Mouse (Mus musculus) gastrocnemius, adult 2 months (tissue): ENCODE results near the gene Zfp663. TPM values are rescaled to one million over a fixed set of nuclear protein-coding genes. Genes with fewer than 3 reads are reported as not detected.

Source experiments
- DNase-seq: peaks from one replicate; pipeline ENCODE4 v3.0.0; 2022
- H3K27ac ChIP-seq: fragments of 200-600 bp; 2 replicates; pipeline ENCODE4 v1.8.1; 2022; ENCODE audit warnings: mild to moderate bottlenecking
- H3K4me3 ChIP-seq: fragments of 200-600 bp; 2 replicates; pipeline ENCODE4 v1.8.1; 2022; ENCODE audit warnings: mild to moderate bottlenecking, moderate library complexity
- CTCF ChIP-seq: fragments of 200-600 bp; IDR thresholded peaks from 2 replicates; pipeline ENCODE4 v1.8.1; 2022; ENCODE audit warnings: antibody characterized with exemption, mild to moderate bottlenecking, moderate library complexity
- intact Hi-C: fragments of 180-260 bp; cut with DNase I; formaldehyde crosslinking; loops from one replicate; pipeline ENCODE4 v1.15.1; 2025
- total RNA-seq, 2 experiments: library from RNA; stranded (reverse); gene quantifications; 2 replicates each; pipeline ENCODE4 v1.2.3; 2021

Gene Zfp663
- total RNA-seq, 2 experiments from 2014 or later = not detected

GRCm38 (mm10) chr2:165323928-165324327, 44.6 kb downstream of the Zfp663 start:
- intact Hi-C loops = no loop called here
- Histone ChIP-seq H3K27ac (peak overlapping the region; percentile 72), H3K4me3 (peak overlapping the region; percentile 92; the same call in 1 of the 2 replicates)
- no peak for TF ChIP-seq CTCF
- DNase-seq = no peak

- no peak for TF ChIP-seq CTCF
- DNase-seq = no peak
- intact Hi-C loops = no loop called here
- peak overlapping the region; percentile 72 for H3K27ac ChIP-seq
- peak overlapping the region; percentile 92; the same call in 1 of the 2 replicates for H3K4me3 ChIP-seq
Observed at GRCm38 (mm10) chr2:165323484-165323883, 45.0 kb downstream of the Zfp663 start.

- TF ChIP-seq CTCF = no peak
- intact Hi-C loops = no loop called here
Observed at GRCm38 (mm10) chr2:165321981-165322735, 46.4 kb downstream of the Zfp663 start.

GRCm38 (mm10) chr2:165321381-165321888, 47.1 kb downstream of the Zfp663 start:
- intact Hi-C loops = no loop called here
- DNase-seq = peak; percentile 70
- peak; percentile 14; the same call in 1 of the 2 replicates for TF ChIP-seq CTCF
- peak overlapping the region; percentile 83 for H3K27ac ChIP-seq
- H3K4me3 ChIP-seq = peak overlapping the region; percentile 53

More at GRCm38 (mm10) chr2:165321981-165322735, 46.4 kb downstream of the Zfp663 start:
- no peak for DNase-seq
- Histone ChIP-seq H3K27ac (peak overlapping the region; percentile 83), H3K4me3 (peak overlapping the region; percentile 53)

DNA sequence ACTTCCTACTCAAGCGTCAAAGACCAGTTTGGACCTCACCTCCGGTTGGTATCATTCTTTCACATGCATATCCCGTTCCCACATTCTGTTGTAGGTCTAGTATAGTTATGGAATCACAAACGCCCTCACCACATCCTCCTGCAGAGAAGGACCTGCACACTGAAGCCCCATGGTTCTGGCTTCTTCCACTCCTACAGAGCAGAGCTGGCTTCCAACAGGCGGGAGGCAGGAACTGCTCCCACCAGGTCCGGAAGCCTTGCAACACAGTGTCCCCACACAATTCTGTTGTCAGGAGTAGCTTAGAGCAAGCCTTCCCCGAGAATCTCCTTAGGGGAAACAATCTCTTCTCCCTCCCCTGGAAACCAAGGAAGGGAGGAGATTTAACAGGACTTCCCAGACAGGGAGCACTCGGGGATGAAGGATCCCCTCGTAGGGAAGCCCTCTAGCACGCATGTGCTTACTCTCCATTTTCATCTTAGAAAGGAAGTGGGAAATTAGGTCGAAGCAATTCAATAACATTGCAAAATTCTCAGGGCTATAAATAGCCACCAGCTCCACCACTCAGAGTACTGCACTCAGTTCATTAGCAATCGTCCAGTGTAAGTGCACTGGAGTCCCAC, 47.9 kb downstream of the Zfp663 start:
- Histone ChIP-seq H3K4me3 (peak overlapping the region; percentile 53), H3K27ac (peak overlapping the region; percentile 83)
- peak; percentile 52 for DNase-seq
- intact Hi-C loops = no loop called here
- TF ChIP-seq CTCF = no peak

GRCm38 (mm10) chr2:165319503-165319902, 49.0 kb downstream of the Zfp663 start:
- Histone ChIP-seq H3K4me3 (no peak overlapping the region), H3K27ac (peak overlapping the region; percentile 83)
- DNase-seq = no peak
- intact Hi-C loops = no loop called here
- TF ChIP-seq CTCF = no peak

DNA sequence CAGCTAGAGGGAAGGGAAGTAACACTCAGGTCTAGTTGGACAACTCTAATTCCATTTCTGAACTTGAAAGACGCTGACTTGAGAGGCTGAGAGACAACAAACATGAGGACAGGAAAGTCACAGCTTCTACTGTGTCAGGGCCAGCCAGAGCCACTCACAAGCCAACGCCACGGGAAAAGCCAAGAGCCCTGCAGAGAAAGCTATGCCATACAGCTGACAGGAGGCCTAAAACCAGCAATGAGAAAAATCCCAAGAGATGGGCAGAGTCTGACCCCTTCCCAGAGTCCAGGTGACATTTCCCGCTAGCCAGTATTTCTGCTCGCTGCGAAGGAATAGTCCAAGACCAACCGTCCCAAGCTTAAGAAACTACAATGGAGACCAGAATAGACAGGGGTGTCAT, 49.6 kb downstream of the Zfp663 start:
- peak; percentile 41 for DNase-seq
- intact Hi-C loops = no loop called here
- Histone ChIP-seq H3K4me3 (no peak overlapping the region), H3K27ac (peak overlapping the region; percentile 83)
- TF ChIP-seq CTCF = no peak

DNA sequence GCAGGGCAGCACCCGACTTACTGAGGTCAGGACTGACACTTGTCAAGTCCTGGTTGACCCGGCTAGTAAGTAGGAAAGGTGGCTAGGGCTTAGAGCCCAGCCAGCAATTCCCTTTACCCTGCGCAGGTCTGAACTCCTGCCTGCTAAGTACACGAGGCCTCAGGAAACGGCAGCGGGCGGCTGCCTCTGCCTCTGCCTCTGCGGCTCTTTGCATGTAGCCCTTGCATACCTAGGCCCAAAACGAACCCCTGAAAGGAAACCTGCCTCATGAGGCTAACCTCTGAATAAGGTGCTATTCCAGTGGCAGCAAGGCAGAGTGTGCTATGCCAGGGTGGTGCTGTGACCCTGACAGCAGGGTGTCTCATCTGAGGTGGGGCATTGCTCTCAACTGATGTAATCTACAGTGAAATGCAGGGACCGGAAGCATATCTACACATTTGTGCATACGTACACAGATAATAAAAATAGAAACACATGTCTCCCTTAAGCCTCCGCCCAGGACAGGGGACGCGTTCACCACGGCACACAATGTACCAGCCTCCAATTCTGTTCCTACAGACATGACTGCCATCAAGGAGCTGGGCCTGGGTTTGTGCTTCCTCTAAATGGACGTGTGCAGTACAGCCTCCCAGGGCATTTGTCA, 50.8 kb downstream of the Zfp663 start:
- no peak for DNase-seq
- H3K4me3 ChIP-seq = no peak overlapping the region
- intact Hi-C loops = no loop called here
- TF ChIP-seq CTCF = no peak
- H3K27ac ChIP-seq = peak overlapping the region; percentile 83

- no peak for TF ChIP-seq CTCF
- peak overlapping the region; percentile 83; the same call in 1 of the 2 replicates for H3K27ac ChIP-seq
- intact Hi-C loops = no loop called here
- H3K4me3 ChIP-seq = no peak overlapping the region
- DNase-seq = peak; percentile 52
Observed at GRCm38 (mm10) chr2:165316837-165317473, 51.6 kb downstream of the Zfp663 start.

DNA sequence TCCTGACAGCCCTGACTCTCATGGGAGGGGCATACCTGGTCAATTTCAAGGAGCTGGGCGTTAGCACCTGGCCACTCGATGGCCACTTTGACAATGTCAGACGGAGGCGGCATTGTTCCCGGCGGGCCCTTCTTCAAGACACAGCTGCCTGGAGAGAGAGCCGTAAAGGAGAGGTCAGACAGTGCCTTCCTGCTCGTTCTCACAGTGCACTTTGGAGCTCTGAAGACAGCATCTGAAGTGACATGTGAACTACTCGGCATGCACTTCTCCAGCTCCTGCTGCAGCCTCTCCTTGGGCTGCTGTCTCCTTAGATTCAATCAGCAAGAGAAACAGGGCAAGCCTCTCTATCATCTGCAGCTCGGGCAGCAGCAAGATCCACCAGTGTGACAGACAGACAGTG, 52.3 kb downstream of the Zfp663 start:
- no peak for DNase-seq
- H3K4me3 ChIP-seq = no peak overlapping the region
- TF ChIP-seq CTCF = no peak
- intact Hi-C loops = no loop called here
- H3K27ac ChIP-seq = 0 out of 2 replicates have a peak overlapping the region, but pooled peaks have one; percentile 83

DNA sequence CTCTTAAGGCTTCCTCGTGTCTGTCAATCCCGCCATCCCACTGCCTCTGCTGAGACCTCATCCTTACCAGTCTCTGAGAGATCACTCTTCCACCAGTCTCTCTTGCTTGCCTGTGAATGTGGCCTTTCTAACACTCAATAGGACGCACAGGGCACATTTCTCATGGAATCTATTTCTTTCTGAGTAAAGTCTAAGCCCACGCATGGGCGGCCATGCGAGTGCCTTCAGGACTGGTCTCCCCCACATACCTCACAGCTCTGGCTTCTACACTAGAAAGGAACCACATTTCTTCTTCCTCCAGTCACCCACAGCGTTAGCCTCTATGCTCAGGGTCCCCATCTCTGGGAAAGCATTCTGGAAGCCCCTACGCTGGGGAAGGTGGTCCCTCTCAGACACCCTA, 54.3 kb downstream of the Zfp663 start:
- TF ChIP-seq CTCF = no peak
- DNase-seq = no peak
- no peak overlapping the region for H3K27ac ChIP-seq
- H3K4me3 ChIP-seq = no peak overlapping the region
- intact Hi-C loops = no loop called here

- no peak for DNase-seq
- H3K27ac ChIP-seq = peak overlapping the region; percentile 12; the same call in 1 of the 2 replicates
- no peak overlapping the region for H3K4me3 ChIP-seq
- intact Hi-C loops = no loop called here
- TF ChIP-seq CTCF = no peak
Observed at GRCm38 (mm10) chr2:165312381-165312780, 56.1 kb downstream of the Zfp663 start.
